Mouse (Mus musculus): ENCODE measurements around the gene Capn15. TPM values are rescaled to one million over a fixed set of nuclear protein-coding genes. Genes with fewer than 3 reads are reported as not detected.
A peak's percentile ranks its signal among the peaks of the same experiment; 100 is the strongest.

Gene Capn15
- total and polyA plus RNA-seq, 3 experiments = 2.1 to 11.5 (median 6.0) TPM

DNA sequence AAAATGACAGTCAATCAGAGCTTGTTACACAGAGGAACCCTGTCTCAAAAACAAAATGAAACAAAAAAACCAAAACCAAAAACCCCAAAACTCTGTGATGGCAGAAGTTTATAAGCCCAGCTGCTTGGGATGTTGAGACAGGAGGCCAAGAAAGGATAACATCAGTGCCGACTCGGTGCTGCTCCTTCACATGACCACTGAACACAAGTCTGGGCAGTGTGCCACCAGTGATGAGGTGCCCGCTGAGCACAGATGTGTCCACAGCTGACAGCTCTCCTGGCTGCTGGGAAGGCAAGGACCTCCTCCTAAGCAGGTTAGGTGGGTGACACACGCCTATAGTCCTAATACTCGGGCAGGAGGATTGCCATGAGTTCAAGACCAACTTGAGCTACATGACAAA, 63.5 kb downstream of the Capn15 start:
- Histone ChIP-seq H3K4me1 (ENCODE audit: control insufficient read depth in 1 of 2, insufficient read depth in 2 of 2) (peaks cover 12 to 23% of the 10 kb centered on the region in 2 experiments), H3K4me3 (replicated peaks in 1 of 3; ENCODE audit: low read depth in 2 of 3, low read length in 2 of 3, poor library complexity in 1 of 3) (no peak overlapping the region), H3K27ac (ENCODE audit: insufficient read depth, low read depth) (no peak overlapping the region), H3K4me2 (ENCODE audit: insufficient read depth, low read depth, poor library complexity, severe bottlenecking) (no peak overlapping the region), H3K9me3 (replicated peaks; ENCODE audit: low read length) (no peaks in the 10 kb centered on the region), H3K79me2 (replicated peaks; ENCODE audit: control insufficient read depth, extremely low read depth, insufficient read depth, poor library complexity, severe bottlenecking) (peaks cover 20% of the 10 kb centered on the region), H3K9ac (ENCODE audit: insufficient read depth, low read depth) (no peak overlapping the region), H3K36me3 (replicated peaks in 1 of 2; ENCODE audit: control insufficient read depth in 1 of 2, insufficient read depth in 1 of 2, low read length in 1 of 2) (peaks cover 20 to 53% of the 10 kb centered on the region in 2 experiments), H3K27me3 (replicated peaks) (no peaks in the 10 kb centered on the region)
- dilution Hi-C loops (cut with MboI; ENCODE audit: extremely low pct_ligation_motif_present, extremely low pct_unique_long_range_greater_than_20kb, low sequenced_read_pairs) = no loop called here
- TF ChIP-seq PAX5 (IDR thresholded peaks at IDR 0.05; ENCODE audit: low read length) (no peak), RAD21 (IDR thresholded peaks at IDR 0.05; ENCODE audit: low read depth, low read length) (no peak), MEF2A (IDR thresholded peaks at IDR 0.05; ENCODE audit: borderline replicate concordance, low read depth, low read length) (no peak), USF2 (conservative IDR thresholded peaks at IDR 0.05; ENCODE audit: low read depth, low read length) (no peak)
- in situ Hi-C loops (cut with MboI; ENCODE audit: low pct_ligation_motif_present, low pct_unique_long_range_greater_than_20kb, low sequenced_read_pairs) = no loop called here
- no peak for DNase-seq (ENCODE audit: extremely low read depth)

GRCm38 (mm10) chr17:25919786-25920642, 65.6 kb downstream of the Capn15 start:
- dilution Hi-C loops (cut with MboI; ENCODE audit: extremely low pct_ligation_motif_present, extremely low pct_unique_long_range_greater_than_20kb, low sequenced_read_pairs) = no loop called here
- TF ChIP-seq JUND (conservative IDR thresholded peaks at IDR 0.05; ENCODE audit: low read depth, low read length) = no peak
- peak; percentile 67 for TF ChIP-seq MEF2A (IDR thresholded peaks at IDR 0.05; ENCODE audit: borderline replicate concordance, low read depth, low read length)
- TF ChIP-seq BHLHE40 (IDR thresholded peaks at IDR 0.05; ENCODE audit: low read depth, low read length) = no peak
- TF ChIP-seq ZC3H11A (IDR thresholded peaks at IDR 0.05; ENCODE audit: low read depth, low read length) = no peak
- TF ChIP-seq TBP (conservative IDR thresholded peaks at IDR 0.05; ENCODE audit: low read depth, low read length) = no peak
- TF ChIP-seq PAX5 (IDR thresholded peaks at IDR 0.05; ENCODE audit: low read length) = no peak
- TF ChIP-seq ZKSCAN1 (IDR thresholded peaks at IDR 0.05; ENCODE audit: borderline replicate concordance, low read depth, low read length) = no peak
- TF ChIP-seq ZNF384 (IDR thresholded peaks at IDR 0.05; ENCODE audit: low read depth, low read length) = 0 out of 2 replicates have a peak, but pooled peaks have one; percentile 9
- TF ChIP-seq UBTF (IDR thresholded peaks at IDR 0.05; ENCODE audit: low read depth, low read length) = 0 out of 2 replicates have a peak, but pooled peaks have one; percentile 41
- no peak for TF ChIP-seq RCOR1 (conservative IDR thresholded peaks at IDR 0.05; ENCODE audit: low read depth, low read length)
- peak; percentile 54; the same call in 1 of the 2 replicates for TF ChIP-seq CHD1 (IDR thresholded peaks at IDR 0.05; ENCODE audit: low read depth, low read length)
- peak; percentile 77 for TF ChIP-seq POLR2A (IDR thresholded peaks at IDR 0.05; ENCODE audit: low read depth, low read length)
- no peak for TF ChIP-seq JUN (IDR thresholded peaks at IDR 0.05; ENCODE audit: insufficient read depth, low read depth, low read length)
- peak; percentile 70 for TF ChIP-seq NELFE (IDR thresholded peaks at IDR 0.05; ENCODE audit: low read depth, low read length)
- TF ChIP-seq MAFK (IDR thresholded peaks at IDR 0.05; ENCODE audit: insufficient replicate concordance, low read length) = no peak; the same call in 1 of the 2 replicates
- TF ChIP-seq ZMIZ1 (IDR thresholded peaks at IDR 0.05; ENCODE audit: low read depth, low read length) = no peak; the same call in none of the 2 replicates
- TF ChIP-seq POLR2AphosphoS2 (IDR thresholded peaks at IDR 0.05; ENCODE audit: low read depth, low read length) = peak; percentile 61; the same call in 1 of the 2 replicates
- TF ChIP-seq SMC3 (IDR thresholded peaks at IDR 0.05; ENCODE audit: low read depth, low read length) = no peak
- no peak for TF ChIP-seq USF2 (conservative IDR thresholded peaks at IDR 0.05; ENCODE audit: low read depth, low read length)
- TF ChIP-seq HCFC1 (IDR thresholded peaks at IDR 0.05; ENCODE audit: low read depth, low read length) = peak; percentile 70
- no peak for TF ChIP-seq USF1 (IDR thresholded peaks at IDR 0.05; ENCODE audit: low read depth, low read length)
- TF ChIP-seq MAX (IDR thresholded peaks at IDR 0.05; ENCODE audit: low read length) = 0 out of 2 replicates have a peak, but pooled peaks have one; percentile 57
- no peak; the same call in 1 of the 2 replicates for TF ChIP-seq ETS1 (conservative IDR thresholded peaks at IDR 0.05; ENCODE audit: low read depth, low read length)
- no peak for TF ChIP-seq RAD21 (IDR thresholded peaks at IDR 0.05; ENCODE audit: low read depth, low read length)
- peak; percentile 79 for TF ChIP-seq ELF1 (IDR thresholded peaks at IDR 0.05; ENCODE audit: low read depth, low read length)
- 0 out of 2 replicates have a peak, but pooled peaks have one; percentile 33 for TF ChIP-seq KAT2A (IDR thresholded peaks at IDR 0.05; ENCODE audit: insufficient replicate concordance, low read length)
- no peak for TF ChIP-seq MYC (IDR thresholded peaks at IDR 0.05; ENCODE audit: low read depth, low read length)
- no peak for TF ChIP-seq CTCF (conservative IDR thresholded peaks at IDR 0.05 in 1 of 2, IDR thresholded peaks at IDR 0.05 in 1 of 2; ENCODE audit: low read depth in 2 of 2, low read length in 2 of 2)
- peak; percentile 62; the same call in 1 of the 2 replicates for TF ChIP-seq IRF4 (IDR thresholded peaks at IDR 0.05; ENCODE audit: low read depth, low read length)

More at GRCm38 (mm10) chr17:25919786-25920642, 65.6 kb downstream of the Capn15 start:
- peak overlapping the region; percentile 82 to 99 (median 95) for H3K4me3 ChIP-seq (replicated peaks in 1 of 3; ENCODE audit: low read depth in 2 of 3, low read length in 2 of 3, poor library complexity in 1 of 3)
- H3K9me3 ChIP-seq (replicated peaks; ENCODE audit: low read length) = no peaks in the 10 kb centered on the region
- DNase-seq (ENCODE audit: extremely low read depth) = peak; percentile 99
- H3K79me2 ChIP-seq (replicated peaks; ENCODE audit: control insufficient read depth, extremely low read depth, insufficient read depth, poor library complexity, severe bottlenecking) = peaks cover 22% of the 10 kb centered on the region
- H3K27ac ChIP-seq (ENCODE audit: insufficient read depth, low read depth) = peak overlapping the region; percentile 86
- H3K4me2 ChIP-seq (ENCODE audit: insufficient read depth, low read depth, poor library complexity, severe bottlenecking) = peak overlapping the region; percentile 84
- peaks cover 12 to 40% of the 10 kb centered on the region in 2 experiments for H3K4me1 ChIP-seq (ENCODE audit: control insufficient read depth in 1 of 2, insufficient read depth in 2 of 2)
- peaks cover 5 to 45% of the 10 kb centered on the region in 2 experiments for H3K36me3 ChIP-seq (replicated peaks in 1 of 2; ENCODE audit: control insufficient read depth in 1 of 2, insufficient read depth in 1 of 2, low read length in 1 of 2)
- no peaks in the 10 kb centered on the region for H3K27me3 ChIP-seq (replicated peaks)
- peak overlapping the region; percentile 77 for H3K9ac ChIP-seq (ENCODE audit: insufficient read depth, low read depth)
- in situ Hi-C loops (cut with MboI; ENCODE audit: low pct_ligation_motif_present, low pct_unique_long_range_greater_than_20kb, low sequenced_read_pairs) = loop anchor here (5.0 kb wide), 1 partner anchor 38 kb away; the partner anchor contains the start of gene Wfikkn1

Measured in CH12.LX (cell line).